Mouse (Mus musculus) lung, postnatal 0 days (tissue): ENCODE data around the gene Cgnl1.

Source experiments
- CTCF ChIP-seq: IDR thresholded peaks from 2 replicates; pipeline ENCODE4 v1.5.1; 2016; ENCODE audit warnings: antibody characterized with exemption, mild to moderate bottlenecking
- EP300 ChIP-seq: IDR thresholded peaks from 2 replicates; pipeline ENCODE4 v1.6.1; 2016; ENCODE audit warnings: antibody characterized with exemption, mild to moderate bottlenecking, control low read depth

GRCm38 (mm10) chr9:71625961-71626360 is 145.4 kb downstream of the Cgnl1 start:
- no peak for TF ChIP-seq CTCF
- TF ChIP-seq EP300, result no peak
